Mouse (Mus musculus): Measurements from ENCODE around the gene Stk24.

The Stk24 gene

DNA sequence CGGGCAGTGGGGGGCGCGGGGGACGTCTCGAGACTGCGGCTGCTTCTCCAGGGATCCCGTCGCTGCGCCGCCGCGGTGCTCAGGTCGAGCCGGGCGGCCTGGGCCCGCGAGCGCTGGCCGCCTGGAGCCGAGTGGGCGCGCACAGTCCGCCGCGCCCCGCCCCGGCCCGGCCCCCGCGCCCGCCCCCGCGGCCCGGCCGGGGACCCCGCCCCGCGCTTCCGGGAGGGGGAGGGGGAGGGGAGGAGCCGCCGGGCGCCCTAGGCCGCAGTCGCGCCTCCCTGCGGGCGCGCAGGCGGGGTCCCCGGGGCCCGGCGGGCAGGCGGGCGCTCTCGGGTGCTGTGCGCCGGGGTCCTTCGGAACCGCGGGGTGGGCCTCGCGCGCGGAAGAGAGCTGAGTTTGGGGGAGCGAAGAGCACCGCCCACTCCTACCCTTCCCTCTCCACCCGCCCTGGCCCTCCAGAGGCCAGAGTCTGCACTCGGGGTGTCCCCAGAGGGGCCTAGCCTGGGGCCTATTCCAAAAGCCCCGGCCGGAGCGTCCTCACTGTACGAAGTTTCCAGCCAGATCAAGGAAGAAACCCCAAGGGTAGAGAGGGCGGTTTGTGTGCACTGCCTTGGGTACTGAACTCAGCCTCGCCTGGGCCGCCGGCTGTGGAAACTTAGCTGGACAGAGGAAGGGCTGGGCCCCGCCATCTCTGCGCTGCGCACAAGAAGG, 540 bp downstream of the Stk24 start:
- peak; percentile 83 to 85 for DNase-seq (ENCODE audit: low spot score in 2 of 2)

DNA sequence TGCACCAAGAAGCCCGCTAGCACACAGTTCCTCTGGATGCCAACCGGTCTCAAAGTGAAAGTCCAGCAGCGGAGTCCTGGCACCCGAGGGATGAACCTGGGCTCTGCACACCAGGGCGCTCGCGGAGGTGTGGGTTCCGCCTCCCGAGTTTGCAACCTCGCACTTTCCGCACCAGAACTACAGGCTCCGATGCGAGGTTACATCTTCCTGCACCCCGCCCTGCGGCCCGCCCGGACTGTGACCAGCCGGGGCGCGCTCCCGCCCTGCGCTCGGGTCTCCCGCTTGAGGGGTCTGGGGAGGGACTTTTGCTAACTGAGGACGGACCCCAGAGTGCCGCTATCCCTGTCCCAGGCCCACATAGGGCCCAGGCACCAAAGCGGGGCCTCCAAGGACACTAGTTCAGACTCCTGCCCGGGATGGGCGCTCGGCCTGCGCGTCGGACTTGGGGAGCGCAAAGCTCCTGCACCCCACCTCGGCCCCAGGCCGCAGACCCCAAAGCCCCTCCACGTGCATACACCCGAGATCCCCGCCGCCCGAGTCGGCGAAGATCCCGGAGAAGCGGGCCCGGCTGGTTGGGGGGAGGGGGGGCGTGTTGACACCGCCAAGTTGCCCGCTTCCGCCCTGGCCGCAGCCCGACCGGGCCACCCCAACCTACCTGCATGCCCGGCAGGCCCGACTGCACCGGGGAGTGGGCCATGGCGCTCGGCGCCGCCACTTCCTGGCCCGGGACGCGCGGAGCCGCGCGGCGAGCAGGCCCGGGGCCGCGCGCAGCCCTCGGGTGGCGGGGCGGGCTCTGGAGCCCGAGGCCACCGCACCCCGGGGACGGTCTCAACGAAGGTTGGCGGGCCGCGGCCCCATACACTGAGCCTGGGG, 1.3 kb downstream of the Stk24 start:
- peak; percentile 82 for DNase-seq (ENCODE audit: low spot score in 2 of 2)

DNA sequence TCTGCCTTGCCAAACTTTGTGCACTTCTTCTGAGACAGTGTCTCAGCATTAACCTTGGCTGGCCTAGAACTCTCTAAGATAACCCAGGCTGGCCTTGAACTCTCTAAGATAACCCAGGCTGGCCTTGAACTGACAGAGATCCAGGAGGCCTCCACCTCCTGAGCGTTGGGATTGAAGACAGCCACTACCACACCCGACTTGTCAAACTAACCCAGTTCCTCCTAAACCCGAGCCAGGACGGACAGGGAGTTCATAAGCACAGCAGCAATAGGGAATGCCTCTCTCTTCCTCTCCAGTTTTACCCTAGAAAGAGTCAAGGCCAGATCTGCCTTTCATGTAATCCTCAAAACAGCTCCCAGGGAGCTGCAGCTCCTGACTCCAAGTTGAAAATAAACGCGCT, 3.2 kb downstream of the Stk24 start:
- DNase-seq (ENCODE audit: low spot score in 2 of 2) = peak; percentile 17 to 24

DNA sequence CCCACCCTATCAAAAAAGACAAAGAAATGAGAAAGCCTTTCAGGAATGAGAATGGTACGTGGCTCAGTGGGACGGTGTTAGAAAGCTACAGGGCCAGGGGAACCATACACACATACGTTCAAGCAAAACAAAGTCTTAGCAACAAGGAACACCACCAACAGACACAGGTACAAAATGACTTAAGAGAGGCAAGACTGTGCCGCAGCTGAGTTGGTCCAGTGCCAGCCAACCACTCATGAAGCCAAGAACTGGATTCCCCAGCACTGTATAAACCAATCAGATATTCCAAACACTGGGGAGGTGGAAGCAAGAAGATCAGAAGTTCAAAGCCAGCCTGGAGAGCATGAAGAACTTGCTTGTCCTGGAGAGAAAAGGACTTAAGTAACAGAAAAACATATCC, 5.9 kb downstream of the Stk24 start:
- DNase-seq (ENCODE audit: low spot score in 2 of 2) = no peak

DNA sequence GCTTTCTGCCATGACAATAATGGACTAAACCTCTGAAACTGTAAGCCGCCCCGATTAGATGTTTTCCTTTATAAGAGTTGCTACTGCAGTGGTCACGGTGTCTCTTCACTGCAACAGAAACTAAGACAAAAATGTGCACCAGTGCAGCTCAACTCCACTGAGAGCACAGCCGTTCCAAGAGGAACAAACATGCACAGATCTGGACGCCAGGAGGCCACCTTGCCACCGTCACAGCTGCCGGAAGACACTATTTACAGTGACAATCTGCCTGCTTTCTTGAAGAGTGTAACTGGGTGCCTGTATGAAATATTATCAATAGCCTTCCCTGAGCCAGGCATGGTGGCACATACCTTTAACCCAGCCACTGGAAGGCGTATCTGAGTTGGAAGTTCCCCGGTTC, 6.8 kb downstream of the Stk24 start:
- peak; percentile 15 to 42 for DNase-seq (ENCODE audit: low spot score in 2 of 2)

DNA sequence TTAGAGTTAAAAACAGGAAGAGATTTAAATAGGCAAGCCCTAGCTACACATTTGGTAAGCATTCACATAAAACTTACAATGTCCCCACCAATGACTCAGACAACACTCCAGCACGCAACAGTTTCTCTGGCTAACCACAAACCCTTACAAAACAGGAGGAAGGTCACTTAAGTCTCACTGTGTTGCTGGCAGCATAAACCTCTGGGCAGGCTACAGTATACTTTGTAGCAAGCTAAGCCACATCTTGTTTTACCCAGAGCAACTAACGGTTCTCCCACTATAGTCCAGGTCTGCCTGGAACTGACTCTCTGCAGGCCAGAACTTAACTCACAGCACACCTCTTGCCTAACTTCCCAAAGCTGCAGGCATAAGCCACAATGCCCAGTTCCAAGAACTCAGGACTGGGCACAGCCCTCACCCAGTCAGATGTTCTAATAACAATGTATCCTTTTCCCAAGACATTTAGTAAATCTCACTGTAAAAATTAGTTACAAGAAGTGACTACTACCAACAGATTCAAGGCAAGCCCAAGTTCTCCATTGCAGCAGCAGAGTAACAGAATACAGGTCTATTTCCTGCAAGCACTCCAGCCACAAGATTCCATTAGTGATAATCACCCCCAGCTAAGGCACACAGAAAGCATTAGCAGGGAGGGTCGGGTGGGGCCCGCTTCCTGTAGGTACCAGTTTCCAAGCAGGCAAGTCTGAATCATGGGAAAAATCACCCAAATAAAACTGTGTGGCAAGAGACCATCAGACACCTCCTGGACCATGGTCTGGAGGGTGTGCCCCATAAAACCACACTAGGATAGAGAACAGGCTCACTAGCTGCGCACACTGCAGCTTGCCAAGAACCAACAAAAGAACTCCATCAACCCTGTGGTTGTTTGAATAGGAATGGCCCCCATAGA, 7.6 kb downstream of the Stk24 start:
- no peak for DNase-seq (ENCODE audit: low spot score in 2 of 2)

DNA sequence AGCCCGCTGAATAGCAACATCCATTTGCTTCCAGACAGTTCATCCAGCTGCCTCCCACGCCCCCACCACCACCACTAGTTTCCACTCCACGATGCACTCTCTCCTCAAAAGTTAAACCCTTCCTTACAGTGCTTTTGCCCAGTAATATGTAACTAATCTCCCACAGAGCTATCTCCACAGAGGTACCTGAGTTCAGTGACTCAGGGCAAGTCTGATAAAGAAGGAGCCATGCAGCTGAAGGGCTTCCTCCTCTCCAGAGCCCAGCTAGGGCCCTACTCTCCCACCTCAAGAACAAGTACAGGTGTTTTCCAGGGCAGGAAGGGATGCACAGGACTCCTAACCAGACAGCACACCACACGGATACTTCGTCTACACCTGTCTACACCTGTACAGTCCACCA, 10.4 kb downstream of the Stk24 start:
- DNase-seq (ENCODE audit: low spot score in 2 of 2) = no peak

DNA sequence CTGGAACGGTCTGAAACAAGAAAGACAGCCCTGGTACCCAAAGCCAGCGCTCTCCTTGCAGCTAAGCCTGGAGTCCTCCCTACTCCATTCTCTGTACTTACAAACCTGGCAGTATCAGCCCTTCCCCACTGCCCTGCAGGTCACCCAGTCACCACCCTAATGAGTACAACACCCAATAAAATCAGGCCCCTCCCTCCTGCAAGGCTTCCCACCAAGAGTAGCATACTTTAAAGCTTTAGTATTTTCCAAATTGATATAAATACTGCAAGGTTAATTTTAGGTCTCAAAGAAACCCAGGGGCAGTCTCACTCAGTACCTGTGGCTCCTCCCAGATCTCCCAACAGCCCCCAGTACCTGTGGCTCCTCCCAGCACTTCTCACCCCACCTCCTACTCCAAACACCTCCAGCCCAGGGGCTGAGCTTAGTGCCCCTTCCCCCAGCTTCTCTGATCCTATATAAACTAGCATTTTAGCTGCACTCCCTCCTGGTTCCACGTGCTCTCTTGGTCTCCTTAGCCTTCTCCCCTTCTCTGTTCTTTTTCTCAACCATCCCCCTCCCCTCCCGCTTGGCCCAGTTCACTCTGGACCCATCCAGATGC, 11.6 kb downstream of the Stk24 start:
- no peak for DNase-seq (ENCODE audit: low spot score in 2 of 2)

DNA sequence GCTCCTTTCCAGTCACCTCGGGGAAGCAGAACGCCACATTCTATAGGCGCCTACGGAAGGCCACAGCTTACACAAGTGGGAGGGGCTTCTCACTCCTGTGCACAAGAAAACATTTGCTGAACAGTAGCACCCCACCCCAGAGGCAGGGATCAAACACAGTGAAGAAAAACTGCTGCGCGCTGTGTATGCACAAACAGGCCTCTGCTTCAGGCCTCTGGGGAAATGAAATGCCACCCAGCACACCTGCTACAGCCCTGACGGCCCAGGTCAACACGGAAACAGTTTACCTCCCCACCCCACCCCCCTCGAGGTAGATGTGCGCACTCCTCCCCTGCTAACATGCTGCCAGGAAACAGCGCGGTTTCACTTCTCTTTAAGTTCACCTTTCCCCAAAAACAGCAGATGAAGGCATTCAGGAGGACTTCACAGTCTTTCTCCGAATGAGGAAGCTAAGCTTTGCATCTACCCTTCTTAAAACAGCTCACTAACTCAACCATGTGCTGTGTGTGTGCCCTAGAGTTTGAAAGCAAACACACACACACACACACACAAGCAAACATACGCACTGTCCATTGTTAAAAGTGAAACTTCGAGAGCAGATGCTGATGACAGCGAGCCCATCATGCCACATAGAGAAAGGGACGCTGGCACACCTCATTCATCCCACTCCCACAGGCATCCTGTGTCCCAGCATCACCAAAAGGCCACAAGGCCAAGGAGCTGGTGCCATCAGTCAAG, 13.7 kb downstream of the Stk24 start:
- peak; percentile 70 to 83 for DNase-seq (ENCODE audit: low spot score in 2 of 2)

DNA sequence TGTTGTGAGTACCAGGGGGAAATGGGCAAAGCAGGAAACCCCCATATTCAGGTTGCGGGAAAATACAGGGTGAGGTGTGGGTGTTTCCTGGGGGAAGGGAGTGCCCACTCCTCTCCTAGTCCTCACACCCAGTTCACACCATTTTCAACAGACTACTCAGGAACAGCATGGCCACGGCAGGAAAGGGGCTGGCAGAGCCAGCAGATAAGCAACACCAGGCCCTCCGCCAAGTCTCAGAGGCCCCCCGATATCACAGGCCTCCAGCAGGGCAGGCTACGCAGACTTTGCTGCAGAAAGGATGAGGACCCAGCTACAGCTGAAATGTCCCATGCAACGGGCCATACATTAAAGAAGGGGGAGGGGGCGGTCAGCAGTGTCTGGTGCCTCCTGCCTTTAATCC, 14.4 kb downstream of the Stk24 start:
- DNase-seq (ENCODE audit: low spot score in 2 of 2) = peak; percentile 64 to 82

DNA sequence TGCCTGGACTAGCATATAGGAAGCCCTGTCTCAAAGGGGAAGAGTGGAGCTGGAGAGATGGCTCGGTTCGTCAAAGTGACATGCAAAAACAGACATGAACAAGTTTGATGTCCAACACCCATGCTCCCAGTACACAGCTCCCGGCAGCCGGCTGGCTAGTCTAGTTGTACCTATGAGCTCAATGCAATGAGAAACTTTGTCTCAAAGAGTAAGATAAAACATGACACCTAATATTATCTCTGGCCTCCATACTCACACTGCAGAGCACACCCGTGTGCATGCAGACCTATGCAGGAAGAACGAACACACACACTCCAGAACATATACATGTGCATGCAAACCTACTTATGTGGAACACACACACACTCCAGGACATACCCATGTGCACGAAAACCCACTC, 15.5 kb downstream of the Stk24 start:
- DNase-seq (ENCODE audit: low spot score in 2 of 2) = no peak

DNA sequence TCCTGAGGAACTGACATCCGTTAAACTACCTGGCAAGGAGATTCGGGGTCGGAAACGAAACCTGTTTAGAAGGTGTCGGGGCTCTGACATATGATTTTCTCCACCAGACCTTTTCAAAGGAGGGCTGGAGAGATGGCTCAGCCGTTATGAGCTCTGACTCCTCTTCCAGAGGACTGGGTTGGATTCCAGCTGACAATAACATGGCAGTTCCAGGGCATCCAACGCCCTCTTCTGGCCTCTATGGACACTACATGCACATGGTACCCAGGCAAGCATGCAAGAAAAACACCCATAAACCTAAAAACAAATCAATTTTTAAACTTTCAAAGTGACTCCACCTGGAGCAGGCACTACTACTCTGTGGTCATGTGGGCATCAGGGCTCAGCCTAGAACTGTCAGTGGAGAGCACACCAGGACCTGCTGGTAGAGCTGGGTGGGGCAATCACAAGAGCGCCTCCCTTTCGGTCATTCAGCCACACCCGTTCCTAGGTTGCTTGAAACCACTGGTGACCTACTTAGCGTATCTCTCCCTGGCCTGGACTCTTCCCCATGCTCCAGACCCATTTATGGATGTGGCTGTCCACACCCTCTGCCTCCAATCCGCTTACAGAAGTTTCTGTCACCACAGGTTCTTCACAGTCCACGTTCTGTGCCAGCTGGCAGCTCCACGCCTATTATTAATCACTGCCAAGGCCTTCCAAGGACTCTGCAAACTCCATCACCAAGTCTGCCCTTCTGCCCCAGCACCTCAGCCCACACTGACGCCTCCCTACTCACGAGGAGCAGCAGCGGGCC, 18.3 kb downstream of the Stk24 start:
- DNase-seq (ENCODE audit: low spot score in 2 of 2) = peak in 1 of 2 experiments; percentile 53

DNA sequence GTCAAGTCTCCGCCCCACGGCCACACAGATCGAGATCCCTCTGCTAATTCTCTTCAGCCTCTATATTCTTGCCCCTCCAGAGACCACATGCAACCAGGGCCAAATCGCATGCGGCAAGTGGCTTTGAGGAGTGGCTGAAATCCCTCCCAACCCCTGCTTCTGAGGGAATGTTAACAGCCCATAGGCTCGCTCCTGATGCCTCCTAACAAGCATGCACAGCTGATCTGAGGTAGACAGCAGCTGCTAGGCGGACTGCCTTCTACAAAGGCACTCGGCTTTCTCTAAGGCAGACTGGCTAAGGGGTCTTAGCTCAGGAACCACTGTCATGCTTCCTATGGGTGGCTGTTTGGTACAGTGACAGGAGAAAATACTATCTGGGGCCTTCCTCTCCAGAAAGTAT, 20.0 kb downstream of the Stk24 start:
- no peak for DNase-seq (ENCODE audit: low spot score in 2 of 2)

DNA sequence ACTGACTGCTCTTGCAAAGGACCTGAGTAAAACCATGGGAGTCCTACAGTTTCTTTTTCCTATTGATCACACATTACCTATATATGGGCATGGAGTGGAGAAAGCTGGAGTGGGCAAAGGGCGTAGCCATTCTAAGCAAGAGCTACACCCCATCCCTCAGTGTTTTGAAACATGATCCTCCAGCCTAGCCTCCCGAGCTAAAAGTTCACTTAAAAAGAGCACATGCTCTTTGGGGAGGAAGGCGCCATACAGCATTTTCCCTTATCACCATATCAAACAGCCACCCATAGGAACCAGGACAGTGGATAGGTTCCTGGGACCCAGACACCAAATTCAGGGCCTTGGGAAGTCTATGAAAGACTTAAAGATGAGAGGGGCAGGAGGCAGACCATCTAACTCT, 20.8 kb downstream of the Stk24 start:
- DNase-seq (ENCODE audit: low spot score in 2 of 2) = no peak

DNA sequence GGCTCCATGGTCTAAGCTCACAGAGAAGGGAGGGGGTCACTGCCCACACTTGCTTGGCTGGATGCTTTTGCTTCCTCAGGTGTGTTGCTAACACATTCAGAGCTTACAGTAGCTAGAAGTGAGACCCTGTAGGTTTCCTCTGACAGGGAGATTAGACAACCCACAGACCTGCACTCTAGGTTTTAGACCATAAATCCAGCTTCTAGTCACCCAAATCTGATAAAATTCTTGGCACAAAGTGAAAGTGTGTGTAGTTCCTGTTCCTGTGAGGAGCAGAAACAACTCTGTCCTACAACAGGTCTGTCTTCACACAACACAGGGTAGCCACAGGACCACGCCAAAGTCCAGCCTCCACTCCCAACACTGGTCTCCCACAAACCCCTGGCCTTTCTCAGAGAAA, 21.5 kb downstream of the Stk24 start:
- DNase-seq (ENCODE audit: low spot score in 2 of 2) = no peak

DNA sequence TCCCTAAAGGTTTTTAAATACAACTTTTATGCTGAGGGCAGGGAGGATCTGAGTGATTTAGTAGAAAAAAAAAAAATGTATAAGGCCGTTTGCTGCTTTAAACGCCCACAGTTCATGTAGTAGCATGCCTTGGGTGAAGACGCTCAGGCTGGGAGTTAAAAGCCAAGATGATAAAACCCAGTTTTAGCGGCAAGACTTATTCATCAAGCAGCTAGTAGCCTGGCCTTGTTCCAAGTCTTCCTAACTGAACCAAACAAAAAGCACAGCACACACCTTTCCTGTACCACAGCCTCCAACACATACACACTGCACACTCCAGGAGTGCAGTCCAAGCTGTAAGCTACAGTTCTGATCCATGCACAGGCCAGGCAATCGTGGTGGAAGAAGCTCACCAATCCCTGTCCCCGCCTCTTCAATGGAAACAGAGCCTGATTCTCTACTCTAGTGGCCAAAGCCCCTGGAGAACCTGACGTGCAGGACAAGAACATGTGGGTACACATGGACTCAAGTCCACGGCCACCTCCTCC, 23.4 kb downstream of the Stk24 start:
- DNase-seq (ENCODE audit: low spot score in 2 of 2) = no peak

DNA sequence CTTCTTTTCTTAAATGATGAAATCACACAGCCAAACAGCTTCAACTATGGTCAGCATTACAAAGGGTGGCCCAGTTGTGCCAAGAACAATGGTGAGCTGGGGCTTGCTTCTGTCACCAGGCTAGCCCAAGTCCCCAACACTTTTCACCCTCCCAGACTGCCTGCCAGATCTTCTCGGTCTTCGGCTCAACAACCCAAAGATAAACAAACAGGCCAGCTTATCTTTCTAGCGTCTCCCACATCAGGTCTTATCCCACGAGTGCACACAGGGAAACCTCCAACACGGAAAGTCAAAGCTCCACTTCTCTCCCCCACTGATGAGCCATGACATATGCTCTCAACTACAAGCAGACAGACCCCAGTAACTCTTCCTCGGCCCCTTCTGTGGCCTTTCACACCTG, 24.1 kb downstream of the Stk24 start:
- DNase-seq (ENCODE audit: low spot score in 2 of 2) = no peak

DNA sequence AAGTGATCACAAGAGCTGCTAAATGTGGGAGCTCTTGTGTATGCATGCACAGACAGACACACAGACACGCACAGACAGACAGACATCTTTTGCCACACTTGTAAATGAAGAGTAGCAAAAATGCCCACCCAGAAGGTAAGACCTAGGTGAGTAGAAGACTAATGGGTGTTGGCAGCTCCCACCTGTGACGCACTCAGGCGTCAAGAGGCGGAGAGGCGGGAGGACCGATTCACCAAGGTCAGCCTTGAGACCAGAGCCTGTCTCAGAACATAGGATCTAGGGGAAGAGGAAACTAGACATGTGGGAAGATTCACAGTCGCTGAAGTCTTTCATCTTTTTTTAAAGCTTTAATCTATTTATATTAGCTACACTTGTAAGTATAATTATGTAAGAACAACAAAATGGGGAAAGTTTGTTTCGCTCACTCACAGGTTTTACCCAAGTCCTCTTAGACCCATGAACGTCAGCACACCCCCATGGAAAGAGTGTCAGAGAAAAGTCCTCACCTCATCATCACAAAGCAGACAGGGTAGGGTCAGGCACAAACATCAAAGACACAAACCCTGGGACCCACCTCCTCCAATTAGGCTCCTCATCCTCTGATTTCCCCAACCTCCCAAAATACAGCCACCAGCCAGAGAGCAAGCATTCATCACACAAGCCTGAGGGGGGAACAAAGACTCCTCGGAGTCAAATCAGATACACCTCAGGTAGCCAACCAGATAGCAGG, 26.0 kb downstream of the Stk24 start:
- DNase-seq (ENCODE audit: low spot score in 2 of 2) = no peak

DNA sequence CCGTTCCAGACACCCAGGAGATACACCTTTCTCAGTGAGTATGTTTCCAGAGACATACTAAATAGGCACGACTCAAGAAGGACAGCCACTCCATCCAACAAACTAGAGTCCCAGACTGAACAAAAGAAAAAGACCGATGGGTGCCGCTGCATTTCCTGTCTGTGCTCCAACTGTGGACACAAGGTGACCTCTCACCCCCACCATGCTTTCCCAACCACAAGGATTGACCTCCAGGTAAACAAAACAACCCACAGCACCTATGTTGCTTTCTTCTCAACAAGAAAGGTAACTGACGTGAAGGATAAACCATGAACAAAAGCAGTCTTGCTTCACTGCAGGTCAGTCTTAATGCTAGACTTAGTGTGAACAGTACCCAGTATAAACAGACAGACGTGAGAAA, 27.1 kb downstream of the Stk24 start:
- no peak for DNase-seq (ENCODE audit: low spot score in 2 of 2)
